Mouse (Mus musculus) brain, embryonic 14.5 days (tissue): ENCODE results near the gene Pcca.

Experiments
- CTCF ChIP-seq: fragments of 200-500 bp; IDR thresholded peaks from 2 replicates; pipeline ENCODE4 v1.5.1; 2012; ENCODE audit warnings: inconsistent platforms, mild to moderate bottlenecking, moderate library complexity, borderline replicate concordance; ENCODE audit not compliant: insufficient read depth, insufficient read length; ENCODE audit errors: extremely low read depth
- POLR2A ChIP-seq: fragments of 200-500 bp; IDR thresholded peaks from 2 replicates; pipeline ENCODE4 v1.6.1; 2012; ENCODE audit warnings: mild to moderate bottlenecking, inconsistent platforms, borderline replicate concordance; ENCODE audit not compliant: poor library complexity, insufficient read depth, insufficient read length, severe bottlenecking; ENCODE audit errors: extremely low read depth

GRCm38 (mm10) chr14:122836221-122836620, 302.1 kb downstream of the Pcca start:
- no peak for TF ChIP-seq CTCF
- no peak for TF ChIP-seq POLR2A
